Mouse (Mus musculus): ENCODE data around the gene Fam3c. TPM values are rescaled to one million over a fixed set of nuclear protein-coding genes. Genes with fewer than 3 reads are reported as not detected.
A peak's percentile ranks its signal among the peaks of the same experiment; 100 is the strongest.

Gene Fam3c
- polyA plus RNA-seq, 1 experiment, result 51.2 TPM

GRCm38 (mm10) chr6:22385254-22385870 lies 29.3 kb upstream of the Fam3c start:
- Histone ChIP-seq H3K4me1 (ENCODE audit: control insufficient read depth, insufficient read depth, low read length) (peaks cover 4% of the 10 kb centered on the region), H3K4me3 (ENCODE audit: insufficient read depth, low read length) (no peak overlapping the region), H3K27ac (ENCODE audit: insufficient read depth, low read depth, low read length) (no peak overlapping the region)
- TF ChIP-seq POLR2A (IDR thresholded peaks at IDR 0.05; ENCODE audit: borderline replicate concordance, low read depth, low read length) (no peak), CTCF (IDR thresholded peaks at IDR 0.05; ENCODE audit: low read depth, low read length) (no peak)

- TF ChIP-seq POLR2A (IDR thresholded peaks at IDR 0.05; ENCODE audit: borderline replicate concordance, low read depth, low read length) (no peak), CTCF (IDR thresholded peaks at IDR 0.05; ENCODE audit: low read depth, low read length) (no peak)
- H3K4me1 ChIP-seq (ENCODE audit: control insufficient read depth, insufficient read depth, low read length), result peaks cover 8% of the 10 kb centered on the region
Measured at GRCm38 (mm10) chr6:22380269-22380668, 24.2 kb upstream of the Fam3c start.

GRCm38 (mm10) chr6:22379831-22380230 lies 23.8 kb upstream of the Fam3c start:
- Histone ChIP-seq H3K4me3 (ENCODE audit: insufficient read depth, low read length) (no peak overlapping the region), H3K27ac (ENCODE audit: insufficient read depth, low read depth, low read length) (no peak overlapping the region), H3K4me1 (ENCODE audit: control insufficient read depth, insufficient read depth, low read length) (peaks cover 8% of the 10 kb centered on the region)
- TF ChIP-seq CTCF (IDR thresholded peaks at IDR 0.05; ENCODE audit: low read depth, low read length) (no peak), POLR2A (IDR thresholded peaks at IDR 0.05; ENCODE audit: borderline replicate concordance, low read depth, low read length) (no peak)

More at GRCm38 (mm10) chr6:22380269-22380668, 24.2 kb upstream of the Fam3c start:
- H3K27ac ChIP-seq (ENCODE audit: insufficient read depth, low read depth, low read length), result no peak overlapping the region
- H3K4me3 ChIP-seq (ENCODE audit: insufficient read depth, low read length), result no peak overlapping the region

- H3K4me1 ChIP-seq (ENCODE audit: control insufficient read depth, insufficient read depth, low read length), result peaks cover 8% of the 10 kb centered on the region
- no peak overlapping the region for H3K4me3 ChIP-seq (ENCODE audit: insufficient read depth, low read length)
- no peak overlapping the region for H3K27ac ChIP-seq (ENCODE audit: insufficient read depth, low read depth, low read length)
- TF ChIP-seq CTCF (IDR thresholded peaks at IDR 0.05; ENCODE audit: low read depth, low read length), result no peak
- no peak for TF ChIP-seq POLR2A (IDR thresholded peaks at IDR 0.05; ENCODE audit: borderline replicate concordance, low read depth, low read length)
Measured at GRCm38 (mm10) chr6:22378462-22378861, 22.4 kb upstream of the Fam3c start.

- Histone ChIP-seq H3K27ac (ENCODE audit: insufficient read depth, low read depth, low read length) (no peak overlapping the region), H3K4me3 (ENCODE audit: insufficient read depth, low read length) (no peak overlapping the region), H3K4me1 (ENCODE audit: control insufficient read depth, insufficient read depth, low read length) (peaks cover 8% of the 10 kb centered on the region)
- TF ChIP-seq POLR2A (IDR thresholded peaks at IDR 0.05; ENCODE audit: borderline replicate concordance, low read depth, low read length) (no peak), CTCF (IDR thresholded peaks at IDR 0.05; ENCODE audit: low read depth, low read length) (no peak)
Measured at GRCm38 (mm10) chr6:22374791-22375190, 18.7 kb upstream of the Fam3c start.

- Histone ChIP-seq H3K27ac (ENCODE audit: insufficient read depth, low read depth, low read length) (no peak overlapping the region), H3K4me3 (ENCODE audit: insufficient read depth, low read length) (no peak overlapping the region), H3K4me1 (ENCODE audit: control insufficient read depth, insufficient read depth, low read length) (peaks cover 3% of the 10 kb centered on the region)
- TF ChIP-seq CTCF (IDR thresholded peaks at IDR 0.05; ENCODE audit: low read depth, low read length) (no peak), POLR2A (IDR thresholded peaks at IDR 0.05; ENCODE audit: borderline replicate concordance, low read depth, low read length) (no peak)
Measured at GRCm38 (mm10) chr6:22373476-22373875, 17.4 kb upstream of the Fam3c start.

- Histone ChIP-seq H3K4me1 (ENCODE audit: control insufficient read depth, insufficient read depth, low read length) (peaks cover 2% of the 10 kb centered on the region; the same call in 1 of the 2 replicates), H3K27ac (ENCODE audit: insufficient read depth, low read depth, low read length) (no peak overlapping the region), H3K4me3 (ENCODE audit: insufficient read depth, low read length) (no peak overlapping the region)
- TF ChIP-seq CTCF (IDR thresholded peaks at IDR 0.05; ENCODE audit: low read depth, low read length) (no peak), POLR2A (IDR thresholded peaks at IDR 0.05; ENCODE audit: borderline replicate concordance, low read depth, low read length) (no peak)
Measured at GRCm38 (mm10) chr6:22366977-22367376, 10.9 kb upstream of the Fam3c start.

- TF ChIP-seq CTCF (IDR thresholded peaks at IDR 0.05; ENCODE audit: low read depth, low read length), result no peak
- TF ChIP-seq POLR2A (IDR thresholded peaks at IDR 0.05; ENCODE audit: borderline replicate concordance, low read depth, low read length), result no peak
- peaks cover 8% of the 10 kb centered on the region for H3K4me1 ChIP-seq (ENCODE audit: control insufficient read depth, insufficient read depth, low read length)
- H3K27ac ChIP-seq (ENCODE audit: insufficient read depth, low read depth, low read length), result no peak overlapping the region
- H3K4me3 ChIP-seq (ENCODE audit: insufficient read depth, low read length), result no peak overlapping the region
Measured at GRCm38 (mm10) chr6:22363590-22363989, 7.5 kb upstream of the Fam3c start.

- no peak overlapping the region for H3K4me3 ChIP-seq (ENCODE audit: insufficient read depth, low read length)
- TF ChIP-seq CTCF (IDR thresholded peaks at IDR 0.05; ENCODE audit: low read depth, low read length) (no peak), POLR2A (IDR thresholded peaks at IDR 0.05; ENCODE audit: borderline replicate concordance, low read depth, low read length) (no peak)
- H3K27ac ChIP-seq (ENCODE audit: insufficient read depth, low read depth, low read length), result no peak overlapping the region
- H3K4me1 ChIP-seq (ENCODE audit: control insufficient read depth, insufficient read depth, low read length), result peaks cover 16% of the 10 kb centered on the region
Measured at GRCm38 (mm10) chr6:22361941-22362340, 5.9 kb upstream of the Fam3c start.

- Histone ChIP-seq H3K27ac (ENCODE audit: insufficient read depth, low read depth, low read length) (peak overlapping the region; percentile 60), H3K4me1 (ENCODE audit: control insufficient read depth, insufficient read depth, low read length) (peaks cover 26% of the 10 kb centered on the region), H3K4me3 (ENCODE audit: insufficient read depth, low read length) (no peak overlapping the region)
- no peak for TF ChIP-seq CTCF (IDR thresholded peaks at IDR 0.05; ENCODE audit: low read depth, low read length)
- no peak for TF ChIP-seq POLR2A (IDR thresholded peaks at IDR 0.05; ENCODE audit: borderline replicate concordance, low read depth, low read length)
Measured at GRCm38 (mm10) chr6:22359019-22359418, 3.0 kb upstream of the Fam3c start.

All from bone marrow macrophage, adult 2 months (primary cell).